Mouse (Mus musculus): Measurements from ENCODE around the gene Stmnd1.

DNA sequence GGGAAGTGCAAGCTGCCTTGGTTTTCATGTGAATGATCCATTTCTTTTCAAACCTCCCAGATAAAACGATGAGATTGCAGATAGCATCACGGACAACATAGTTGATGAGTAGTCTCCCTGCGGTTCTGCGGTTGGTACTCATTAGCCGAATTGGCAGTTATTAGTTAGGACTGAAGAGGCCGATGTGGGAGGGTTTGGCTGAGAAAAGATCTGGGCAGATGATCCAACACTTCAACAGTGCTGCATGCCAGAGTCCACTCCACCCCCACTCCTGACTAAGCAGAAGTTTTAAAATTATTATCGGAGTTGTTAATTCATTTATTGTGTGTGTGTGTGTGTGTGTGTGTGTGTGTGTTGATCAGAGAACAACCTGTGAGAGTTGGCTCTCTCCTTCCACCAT, 34.7 kb upstream of the Stmnd1 start:
- TF ChIP-seq CTCF (IDR thresholded peaks at IDR 0.05; ENCODE audit: extremely low read depth, insufficient read depth, insufficient read length, insufficient replicate concordance) (no peak), POLR2A (IDR thresholded peaks at IDR 0.05; ENCODE audit: low read depth, low read length) (no peak)
